Comparison of ENCODE assay signal across 24 mouse cellular contexts in genomic region chr19:32492339-32492738, GRCm38 (mm10). TPM values are rescaled to one million over a fixed set of nuclear protein-coding genes. Genes with fewer than 3 reads are reported as not detected.
A peak's percentile ranks its signal among the peaks of the same experiment; 100 is the strongest.
DNase-seq lines count a peak whose midpoint lies in the region; ATAC-seq and TF ChIP-seq lines count a peak whose summit lies in the region.
"Had no signal": no experiment of that assay in that cellular context is flagged by ENCODE, and none has a peak within 500 bp of the region (broad histone marks: within the 10 kb centered on the region; RNA-seq: fewer than 3 reads in every experiment).

No protein-coding gene starts in this region.

- H3K9ac ChIP-seq in forebrain, postnatal 0 days = no peak overlapping the region
- H3K9ac ChIP-seq in forebrain, embryonic 16.5 days (replicated peaks; ENCODE audit: low read depth, low read length) = no peak overlapping the region
- H3K9ac ChIP-seq in intestine, postnatal 0 days (ENCODE audit: low read depth, low read length) = no peak overlapping the region
- no peak overlapping the region for H3K9ac ChIP-seq in intestine, embryonic 16.5 days (ENCODE audit: low read depth, low read length)
- no peak overlapping the region for H3K9ac ChIP-seq in liver, embryonic 14.5 days (replicated peaks)
- H3K9ac ChIP-seq in liver, embryonic 12.5 days = no peak overlapping the region
- H3K9ac ChIP-seq: embryonic facial prominence, embryonic 13.5 days; forebrain, embryonic 12.5 days; heart, embryonic 15.5 days; hindbrain, embryonic 15.5 days had no signal

- no peak overlapping the region for H3K4me2 ChIP-seq in forebrain, postnatal 0 days (ENCODE audit: low read depth)
- no peak overlapping the region for H3K4me2 ChIP-seq in forebrain, embryonic 16.5 days (ENCODE audit: low read length)
- no peak overlapping the region for H3K4me2 ChIP-seq in intestine, postnatal 0 days (replicated peaks; ENCODE audit: low read depth)
- H3K4me2 ChIP-seq in intestine, embryonic 16.5 days (ENCODE audit: low read depth, low read length) = no peak overlapping the region
- no peak overlapping the region for H3K4me2 ChIP-seq in liver, embryonic 14.5 days (ENCODE audit: low read depth)
- no peak overlapping the region for H3K4me2 ChIP-seq in liver, embryonic 12.5 days
- H3K4me2 ChIP-seq: embryonic facial prominence, embryonic 13.5 days; forebrain, embryonic 12.5 days; heart, embryonic 15.5 days; hindbrain, embryonic 15.5 days had no signal

- H3K27me3 ChIP-seq in forebrain, postnatal 0 days (ENCODE audit: insufficient read depth, low read length) = no peaks in the 10 kb centered on the region
- H3K27me3 ChIP-seq in forebrain, embryonic 16.5 days (replicated peaks; ENCODE audit: control insufficient read depth, insufficient read depth, low read length) = no peaks in the 10 kb centered on the region
- H3K27me3 ChIP-seq in intestine, postnatal 0 days (replicated peaks; ENCODE audit: control insufficient read depth, insufficient read depth, low read length) = no peaks in the 10 kb centered on the region
- no peaks in the 10 kb centered on the region for H3K27me3 ChIP-seq in intestine, embryonic 16.5 days (replicated peaks; ENCODE audit: control insufficient read depth, insufficient read depth, low read length)
- no peaks in the 10 kb centered on the region for H3K27me3 ChIP-seq in liver, embryonic 14.5 days (ENCODE audit: control insufficient read depth, insufficient read depth, low read length)
- no peaks in the 10 kb centered on the region for H3K27me3 ChIP-seq in liver, embryonic 12.5 days (replicated peaks)
- H3K27me3 ChIP-seq: embryonic facial prominence, embryonic 13.5 days; forebrain, embryonic 12.5 days; heart, embryonic 15.5 days; hindbrain, embryonic 15.5 days had no signal

- no peaks in the 10 kb centered on the region for H3K9me3 ChIP-seq in forebrain, postnatal 0 days (ENCODE audit: low read length)
- no peaks in the 10 kb centered on the region for H3K9me3 ChIP-seq in forebrain, embryonic 16.5 days (ENCODE audit: control insufficient read depth, low read length)
- no peaks in the 10 kb centered on the region for H3K9me3 ChIP-seq in intestine, postnatal 0 days (ENCODE audit: control insufficient read depth)
- no peaks in the 10 kb centered on the region for H3K9me3 ChIP-seq in intestine, embryonic 16.5 days (ENCODE audit: control insufficient read depth, low read length)
- H3K9me3 ChIP-seq in liver, embryonic 14.5 days (ENCODE audit: control insufficient read depth, low read length) = no peaks in the 10 kb centered on the region
- H3K9me3 ChIP-seq in liver, embryonic 12.5 days (replicated peaks) = no peaks in the 10 kb centered on the region
- H3K9me3 ChIP-seq: embryonic facial prominence, embryonic 13.5 days; forebrain, embryonic 12.5 days; G1E; heart, embryonic 10.5 days; heart, embryonic 15.5 days; hindbrain, embryonic 10.5 days; hindbrain, embryonic 15.5 days had no signal

- 0 out of 2 replicates have a peak, but pooled peaks have one; percentile 12 for TF ChIP-seq CTCF in forebrain, postnatal 0 days (IDR thresholded peaks at IDR 0.05; ENCODE audit: low read depth)
- TF ChIP-seq CTCF in intestine, postnatal 0 days (IDR thresholded peaks at IDR 0.05; ENCODE audit: low read depth) = 0 out of 2 replicates have a peak, but pooled peaks have one; percentile 19
- TF ChIP-seq CTCF in liver, embryonic 14.5 days (IDR thresholded peaks at IDR 0.05; ENCODE audit: low read depth) = 0 out of 2 replicates have a peak, but pooled peaks have one; percentile 12

- H3K4me1 ChIP-seq in forebrain, postnatal 0 days (ENCODE audit: insufficient read depth) = peaks cover 4% of the 10 kb centered on the region
- H3K4me1 ChIP-seq in forebrain, embryonic 16.5 days (replicated peaks; ENCODE audit: control insufficient read depth, insufficient read depth, low read length) = peaks cover 11% of the 10 kb centered on the region
- no peaks in the 10 kb centered on the region for H3K4me1 ChIP-seq in intestine, postnatal 0 days (replicated peaks; ENCODE audit: control insufficient read depth, insufficient read depth, low read length)
- peaks cover 5% of the 10 kb centered on the region for H3K4me1 ChIP-seq in intestine, embryonic 16.5 days (ENCODE audit: control insufficient read depth, insufficient read depth, low read length)
- H3K4me1 ChIP-seq in liver, embryonic 14.5 days (replicated peaks; ENCODE audit: control insufficient read depth in 2 of 2, insufficient read depth in 2 of 2, low read length in 1 of 2) = peaks cover 2 to 11% of the 10 kb centered on the region in 2 experiments
- peaks cover 46% of the 10 kb centered on the region for H3K4me1 ChIP-seq in liver, embryonic 12.5 days

- WGBS in forebrain, postnatal 0 days = 96% methylated on average over 3 of the region's 3 CpGs
- 97% methylated on average over 3 of the region's 3 CpGs for WGBS in forebrain, embryonic 16.5 days
- WGBS in intestine, postnatal 0 days = over 99% methylated on average over 3 of the region's 3 CpGs
- WGBS in intestine, embryonic 16.5 days = 97% methylated on average over 3 of the region's 3 CpGs
- 84% methylated on average over 3 of the region's 3 CpGs for WGBS in liver, embryonic 14.5 days (ENCODE audit: insufficient replicate concordance)
- 92% methylated on average over 3 of the region's 3 CpGs for whole genome bisulfite sequencing in liver, embryonic 12.5 days (ENCODE audit: insufficient replicate concordance)

- H3K27ac ChIP-seq in forebrain, postnatal 0 days (ENCODE audit: low read depth, low read length) = no peak overlapping the region
- no peak overlapping the region for H3K27ac ChIP-seq in forebrain, embryonic 16.5 days (ENCODE audit: low read length)
- H3K27ac ChIP-seq in intestine, postnatal 0 days (ENCODE audit: low read depth, low read length) = no peak overlapping the region
- H3K27ac ChIP-seq in intestine, embryonic 16.5 days (ENCODE audit: low read length) = no peak overlapping the region
- H3K27ac ChIP-seq in liver, embryonic 14.5 days = no peak overlapping the region
- no peak overlapping the region for H3K27ac ChIP-seq in liver, embryonic 12.5 days
- H3K27ac ChIP-seq: embryonic facial prominence, embryonic 13.5 days; forebrain, embryonic 12.5 days; gastrocnemius, adult 2 months; heart, embryonic 10.5 days; heart, embryonic 15.5 days; hindbrain, embryonic 10.5 days; hindbrain, embryonic 15.5 days had no signal

- DNase-seq in forebrain, postnatal 0 days = no peak
- no peak for DNase-seq in liver, embryonic 14.5 days (ENCODE audit: low read depth in 3 of 3, low spot score in 3 of 3)
- DNase-seq in spleen, postnatal 4 days (ENCODE audit: low spot score in 2 of 2) = no peak
- DNase-seq: adrenal gland, postnatal 14 days; B cell, adult 2 months; cerebellum, adult 11-12 months; cerebellum, adult 9-10 months; cerebellum, postnatal 25 days; gastrocnemius, adult 2 months; gastrocnemius, postnatal 25 days had no signal

- ATAC-seq in forebrain, postnatal 0 days = no peak
- ATAC-seq in forebrain, embryonic 16.5 days = no peak
- ATAC-seq in intestine, postnatal 0 days = no peak
- ATAC-seq in intestine, embryonic 16.5 days = no peak
- no peak for ATAC-seq in liver, embryonic 14.5 days (ENCODE audit: insufficient read depth)
- ATAC-seq in liver, embryonic 12.5 days = no peak
- ATAC-seq: activated CD4-positive, CD25-positive, alpha-beta regulatory T cell, adult 4 months; CD4-positive, CD25-positive, alpha-beta regulatory T cell, adult 4 months; inflammation-experienced regulatory T-cells, adult 6 months had no signal

- H3K4me3 ChIP-seq in forebrain, postnatal 0 days (ENCODE audit: low read depth, low read length) = no peak overlapping the region
- no peak overlapping the region for H3K4me3 ChIP-seq in forebrain, embryonic 16.5 days (replicated peaks; ENCODE audit: low read length)
- H3K4me3 ChIP-seq in intestine, postnatal 0 days (ENCODE audit: low read depth, low read length) = no peak overlapping the region
- H3K4me3 ChIP-seq in intestine, embryonic 16.5 days (ENCODE audit: low read length) = no peak overlapping the region
- no peak overlapping the region for H3K4me3 ChIP-seq in liver, embryonic 14.5 days (ENCODE audit: insufficient read depth in 1 of 2, low read depth in 2 of 2, low read length in 2 of 2)
- no peak overlapping the region for H3K4me3 ChIP-seq in liver, embryonic 12.5 days
- H3K4me3 ChIP-seq: embryonic facial prominence, embryonic 13.5 days; forebrain, embryonic 12.5 days; gastrocnemius, adult 2 months; heart, embryonic 10.5 days; heart, embryonic 15.5 days; hindbrain, embryonic 10.5 days; hindbrain, embryonic 15.5 days had no signal

- peaks cover 9% of the 10 kb centered on the region for H3K36me3 ChIP-seq in forebrain, postnatal 0 days (ENCODE audit: insufficient read depth)
- peaks cover 4% of the 10 kb centered on the region; the same call in 1 of the 2 replicates for H3K36me3 ChIP-seq in forebrain, embryonic 16.5 days (ENCODE audit: control insufficient read depth, insufficient read depth)
- peaks cover 38% of the 10 kb centered on the region for H3K36me3 ChIP-seq in intestine, postnatal 0 days (ENCODE audit: control insufficient read depth, insufficient read depth)
- peaks cover 6% of the 10 kb centered on the region; the same call in 1 of the 2 replicates for H3K36me3 ChIP-seq in intestine, embryonic 16.5 days (ENCODE audit: control insufficient read depth, insufficient read depth, low read length)
- peaks cover 55% of the 10 kb centered on the region for H3K36me3 ChIP-seq in liver, embryonic 14.5 days (replicated peaks; ENCODE audit: control insufficient read depth, insufficient read depth, low read depth)
- peaks cover 70% of the 10 kb centered on the region for H3K36me3 ChIP-seq in liver, embryonic 12.5 days

- no peak for TF ChIP-seq EP300 in liver, embryonic 14.5 days (IDR thresholded peaks at IDR 0.05; ENCODE audit: low read depth)

RNA-seq across cellular contexts. Expression of gene Minpp1, which starts 6.8 kb away (rescaled TPM):
- 75.6 and 84.8 TPM in 2 replicates for total RNA-seq in forebrain, postnatal 0 days (2014; rRNA removed)
- polyA plus RNA-seq in forebrain, postnatal 0 days (2015; fragmentation: Nextera tagmentation; extraction: Ambion mirVana) = 52.6 and 58.6 TPM in 2 replicates
- 49.5 TPM in 2 replicates for polyA plus RNA-seq in forebrain, embryonic 16.5 days (2015; fragmentation: Nextera tagmentation; extraction: Ambion mirVana)
- 62.3 and 68.7 TPM in 2 replicates for polyA plus RNA-seq in intestine, postnatal 0 days (2015; fragmentation: Nextera tagmentation; extraction: Ambion mirVana)
- polyA plus RNA-seq in intestine, embryonic 16.5 days (2015; fragmentation: Nextera tagmentation; extraction: Ambion mirVana) = 56.7 and 60.9 TPM in 2 replicates
- polyA plus RNA-seq in liver, embryonic 14.5 days (2012; rRNA removed) = 35.9 and 36.6 TPM in 2 replicates
- polyA plus RNA-seq in liver, embryonic 14.5 days (2014; fragmentation: Nextera tagmentation; extraction: Ambion mirVana) = 75.4 and 86.0 TPM in 2 replicates
- 118 and 120 TPM in 2 replicates for polyA plus RNA-seq in liver, embryonic 12.5 days (2016; fragmentation: Nextera tagmentation; extraction: Ambion mirVana)

RNA-seq across cellular contexts. Expression of gene Rpl9-ps6, which starts 26.0 kb away (rescaled TPM):
- 94.9 and 106 TPM in 2 replicates for total RNA-seq in forebrain, postnatal 0 days (2014; rRNA removed)
- polyA plus RNA-seq in forebrain, postnatal 0 days (2015; fragmentation: Nextera tagmentation; extraction: Ambion mirVana) = 54.1 and 69.9 TPM in 2 replicates
- polyA plus RNA-seq in forebrain, embryonic 16.5 days (2015; fragmentation: Nextera tagmentation; extraction: Ambion mirVana) = 54.2 and 66.8 TPM in 2 replicates
- 89.1 and 99.6 TPM in 2 replicates for polyA plus RNA-seq in intestine, postnatal 0 days (2015; fragmentation: Nextera tagmentation; extraction: Ambion mirVana)
- 79.6 and 82.0 TPM in 2 replicates for polyA plus RNA-seq in intestine, embryonic 16.5 days (2015; fragmentation: Nextera tagmentation; extraction: Ambion mirVana)
- 18.6 and 30.9 TPM in 2 replicates for polyA plus RNA-seq in liver, embryonic 14.5 days (2012; rRNA removed)
- polyA plus RNA-seq in liver, embryonic 14.5 days (2014; fragmentation: Nextera tagmentation; extraction: Ambion mirVana) = 89.1 and 90.4 TPM in 2 replicates
- 72.7 and 75.0 TPM in 2 replicates for polyA plus RNA-seq in liver, embryonic 12.5 days (2016; fragmentation: Nextera tagmentation; extraction: Ambion mirVana)
